Mouse (Mus musculus) stomach, postnatal 0 days (tissue): Measurements from ENCODE around the gene Rasl12.

Experiments
- CTCF ChIP-seq: IDR thresholded peaks from 2 replicates; pipeline ENCODE4 v1.5.1; 2016; ENCODE audit warnings: antibody characterized with exemption, low read depth, mild to moderate bottlenecking, moderate library complexity
- EP300 ChIP-seq: optimal IDR thresholded peaks from 2 replicates; pipeline ENCODE3; 2016; ENCODE audit warnings: antibody characterized with exemption

DNA sequence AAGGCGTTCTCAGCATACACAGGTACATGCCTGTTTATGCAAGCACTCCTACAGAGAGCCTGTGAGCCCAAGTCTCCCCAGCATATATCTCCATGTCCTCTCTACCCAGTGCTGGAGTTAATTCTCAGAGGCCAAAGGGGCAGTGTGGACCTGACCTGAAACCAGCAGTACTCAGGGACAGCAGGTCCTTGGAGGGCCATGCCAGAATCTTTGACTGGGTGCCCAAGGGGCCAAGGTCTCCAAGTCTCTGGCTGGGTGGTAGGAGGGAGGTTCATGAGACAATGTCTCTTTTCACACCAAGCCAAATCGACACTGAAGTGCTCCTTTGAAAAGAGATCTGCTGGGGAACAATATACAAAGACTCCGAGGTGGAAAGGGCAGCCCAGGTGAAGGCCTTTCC lies 9.6 kb downstream of the Rasl12 start:
- TF ChIP-seq CTCF (no peak), EP300 (no peak)
